Mouse (Mus musculus): ENCODE measurements around the gene Actn1. TPM values are rescaled to one million over a fixed set of nuclear protein-coding genes. Genes with fewer than 3 reads are reported as not detected.
"Not testable (repeated sequence)": the region's sequence is repeated elsewhere in the genome, so short reads cannot be mapped to it uniquely, and the experiment has no call there.

The Actn1 gene
- polyA plus RNA-seq, 1 experiment: 408 TPM

DNA sequence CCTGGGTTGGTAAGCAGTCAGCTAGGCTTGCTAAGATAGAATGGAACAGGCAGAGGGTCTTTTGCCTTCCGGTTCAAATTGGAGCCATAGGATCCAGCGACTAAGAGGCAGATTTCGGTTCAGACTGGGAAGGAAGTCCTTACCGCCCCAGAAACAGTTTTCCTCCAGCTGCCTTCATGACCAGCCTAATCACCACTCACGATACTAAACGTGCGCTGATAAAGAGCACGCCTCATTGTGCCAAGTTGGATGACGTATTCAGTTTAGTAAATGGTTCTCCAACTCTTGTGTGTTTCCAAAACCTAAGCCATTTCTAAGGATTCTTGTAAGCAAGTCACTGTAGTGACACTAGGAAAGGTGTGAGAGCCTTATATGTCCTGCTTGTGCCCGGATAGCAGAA lies 18.7 kb upstream of the Actn1 start:
- H3K4me1 ChIP-seq: peaks cover 43% of the 10 kb centered on the region
- peaks cover 54% of the 10 kb centered on the region for H3K27me3 ChIP-seq (replicated peaks)
- TF ChIP-seq GATA1 (IDR thresholded peaks at IDR 0.05; ENCODE audit: borderline replicate concordance, low read length) (no peak), FLI1 (IDR thresholded peaks at IDR 0.05; ENCODE audit: low read length) (no peak)
- H3K4me3 ChIP-seq (replicated peaks): no peak overlapping the region
- H3K9me3 ChIP-seq: no peaks in the 10 kb centered on the region
- H3K36me3 ChIP-seq (replicated peaks; ENCODE audit: low read length): no peaks in the 10 kb centered on the region

DNA sequence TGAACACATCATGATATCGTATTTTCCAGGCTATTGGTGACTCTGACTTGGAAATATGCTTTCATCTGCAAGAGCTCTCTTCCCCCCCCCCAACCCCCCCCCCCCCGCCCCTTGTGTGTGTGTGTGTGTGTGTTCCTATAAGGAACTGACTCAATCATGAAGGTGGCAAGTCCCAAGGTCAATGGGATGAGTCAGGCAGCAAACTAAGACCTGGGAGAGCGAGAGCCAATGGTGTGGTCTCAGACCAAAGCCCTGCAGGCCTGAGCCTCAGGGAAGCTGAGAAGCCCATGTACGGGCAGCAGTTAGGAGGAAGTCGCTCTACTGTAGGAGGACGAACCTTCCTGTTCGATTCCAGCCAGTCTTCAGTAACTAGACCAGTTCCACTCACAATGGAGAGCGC lies 17.3 kb upstream of the Actn1 start:
- Histone ChIP-seq H3K4me3 (replicated peaks) (no peak overlapping the region), H3K4me1 (peaks cover 45% of the 10 kb centered on the region), H3K27me3 (replicated peaks) (peaks cover 43% of the 10 kb centered on the region), H3K9me3 (no peaks in the 10 kb centered on the region), H3K36me3 (replicated peaks; ENCODE audit: low read length) (no peaks in the 10 kb centered on the region)
- TF ChIP-seq GATA1 (IDR thresholded peaks at IDR 0.05; ENCODE audit: borderline replicate concordance, low read length) (no peak), FLI1 (IDR thresholded peaks at IDR 0.05; ENCODE audit: low read length) (no peak)

DNA sequence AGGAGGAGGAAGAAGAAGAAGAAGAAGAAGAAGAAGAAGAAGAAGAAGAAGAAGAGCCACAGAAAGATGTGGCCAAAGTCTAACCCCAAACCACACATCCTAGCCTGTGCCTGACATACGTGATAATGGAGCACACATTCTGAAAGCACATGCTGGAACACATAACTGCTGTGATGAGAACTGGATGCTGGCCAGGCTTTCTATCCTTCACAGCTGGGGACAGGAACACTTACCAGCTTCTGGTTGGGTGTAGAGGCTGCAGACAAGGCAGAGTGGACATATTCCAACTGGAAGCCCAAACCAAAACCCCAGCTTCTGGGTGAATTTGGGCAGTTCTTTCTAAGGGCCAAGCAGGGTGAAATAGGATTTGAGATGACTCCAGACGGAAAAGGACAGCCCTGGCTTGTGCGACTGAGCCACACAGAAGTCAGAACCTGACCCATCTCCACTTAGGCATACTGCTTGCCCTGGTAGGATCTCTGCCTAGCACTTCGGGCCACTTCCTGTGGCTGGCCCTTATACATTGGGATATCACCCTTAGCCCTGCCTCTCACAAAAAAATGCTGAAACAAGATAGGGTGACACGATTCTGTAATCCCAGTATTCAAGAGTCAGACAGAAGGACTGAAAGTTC lies 15.1 kb upstream of the Actn1 start:
- peaks cover 32% of the 10 kb centered on the region for H3K27me3 ChIP-seq (replicated peaks)
- H3K4me3 ChIP-seq (replicated peaks): no peak overlapping the region
- no peak for TF ChIP-seq GATA1 (IDR thresholded peaks at IDR 0.05; ENCODE audit: borderline replicate concordance, low read length)
- no peak for TF ChIP-seq FLI1 (IDR thresholded peaks at IDR 0.05; ENCODE audit: low read length)
- no peaks in the 10 kb centered on the region for H3K9me3 ChIP-seq
- H3K36me3 ChIP-seq (replicated peaks; ENCODE audit: low read length): no peaks in the 10 kb centered on the region
- H3K4me1 ChIP-seq: peaks cover 59% of the 10 kb centered on the region

DNA sequence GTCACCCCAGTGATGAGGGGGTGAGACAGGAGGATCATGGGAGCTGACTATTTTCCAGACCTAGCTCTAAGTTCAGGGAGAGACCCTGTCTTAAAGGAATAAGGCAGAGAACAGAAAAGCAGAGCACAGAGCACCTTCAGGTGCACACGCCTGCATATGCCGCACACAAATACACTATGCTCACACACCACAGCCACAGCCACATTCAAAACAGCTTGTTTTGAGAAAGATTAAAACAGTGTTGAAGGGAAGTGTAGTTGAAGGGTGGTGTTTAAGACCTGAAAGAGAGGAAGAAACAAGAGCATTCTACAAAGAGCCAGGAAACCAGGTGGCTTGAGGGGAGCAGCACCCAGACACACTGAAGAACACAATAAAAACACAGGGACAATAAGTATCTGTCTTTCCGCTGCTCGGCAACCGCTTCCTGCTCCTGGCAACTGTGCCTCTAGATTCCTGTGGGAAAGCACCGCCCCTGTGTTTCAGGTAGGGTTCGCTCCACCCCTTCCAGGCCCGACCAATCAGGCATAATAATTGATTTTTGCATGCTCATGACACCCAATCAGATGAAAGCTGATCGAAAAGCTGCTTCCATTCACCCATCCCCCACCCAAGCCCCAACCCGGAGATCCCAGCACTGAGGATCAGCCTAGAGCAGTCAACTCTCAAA lies 13.0 kb upstream of the Actn1 start:
- no peak for TF ChIP-seq FLI1 (IDR thresholded peaks at IDR 0.05; ENCODE audit: low read length)
- TF ChIP-seq GATA1 (IDR thresholded peaks at IDR 0.05; ENCODE audit: borderline replicate concordance, low read length): no peak
- H3K9me3 ChIP-seq: peaks cover 2% of the 10 kb centered on the region; the same call in 1 of the 2 replicates
- H3K27me3 ChIP-seq (replicated peaks): peaks cover 24% of the 10 kb centered on the region
- H3K36me3 ChIP-seq (replicated peaks; ENCODE audit: low read length): no peaks in the 10 kb centered on the region
- no peak overlapping the region for H3K4me3 ChIP-seq (replicated peaks)
- H3K4me1 ChIP-seq: peaks cover 67% of the 10 kb centered on the region

DNA sequence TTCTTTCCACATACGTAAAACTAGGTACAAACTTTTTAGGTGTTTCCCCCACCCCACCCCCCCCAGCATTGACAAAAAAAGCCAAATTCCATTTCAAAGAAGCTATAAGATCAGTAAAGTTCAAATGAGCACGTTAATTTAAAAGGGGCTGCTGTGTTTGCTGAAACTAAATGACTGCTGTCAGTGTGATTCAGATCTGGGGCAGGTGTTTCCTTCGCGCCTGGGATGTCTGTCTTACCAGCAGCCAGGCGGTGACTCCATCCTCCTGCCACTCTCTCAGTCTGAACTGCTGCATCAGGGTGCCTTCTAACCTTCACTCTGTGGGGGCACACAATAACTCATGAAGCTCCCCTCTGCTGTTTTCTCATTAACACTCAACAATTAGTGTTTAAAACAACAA lies 11.6 kb upstream of the Actn1 start:
- no peak for TF ChIP-seq GATA1 (IDR thresholded peaks at IDR 0.05; ENCODE audit: borderline replicate concordance, low read length)
- peaks cover 2% of the 10 kb centered on the region; the same call in 1 of the 2 replicates for H3K9me3 ChIP-seq
- no peak overlapping the region for H3K4me3 ChIP-seq (replicated peaks)
- peaks cover 70% of the 10 kb centered on the region for H3K4me1 ChIP-seq
- H3K27me3 ChIP-seq (replicated peaks): peaks cover 24% of the 10 kb centered on the region
- H3K36me3 ChIP-seq (replicated peaks; ENCODE audit: low read length): no peaks in the 10 kb centered on the region

DNA sequence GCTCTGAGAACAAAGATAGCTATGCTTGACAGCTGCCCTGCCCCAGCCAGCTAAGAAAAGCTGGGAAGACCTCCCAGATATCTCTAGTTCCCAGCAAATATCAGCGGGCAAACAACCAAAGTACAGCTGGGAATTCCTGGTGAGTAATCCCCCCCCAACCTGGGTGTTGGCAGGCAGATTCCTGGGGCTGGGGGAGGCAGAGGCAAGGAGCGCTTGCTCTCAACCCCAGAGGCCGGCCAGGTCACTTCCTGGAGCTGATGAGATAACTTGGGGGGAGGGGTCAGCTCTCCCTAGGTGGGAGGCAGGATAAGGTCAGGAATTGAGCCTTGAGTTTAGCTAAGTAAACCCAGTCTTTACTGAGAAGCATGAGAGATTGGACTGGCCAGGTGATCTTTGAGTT lies 10.8 kb upstream of the Actn1 start:
- TF ChIP-seq FLI1 (IDR thresholded peaks at IDR 0.05; ENCODE audit: low read length) (no peak), GATA1 (IDR thresholded peaks at IDR 0.05; ENCODE audit: borderline replicate concordance, low read length) (no peak)
- H3K4me3 ChIP-seq (replicated peaks): no peak overlapping the region
- no peaks in the 10 kb centered on the region for H3K36me3 ChIP-seq (replicated peaks; ENCODE audit: low read length)
- peaks cover 64% of the 10 kb centered on the region for H3K4me1 ChIP-seq
- peaks cover 19% of the 10 kb centered on the region for H3K27me3 ChIP-seq (replicated peaks)
- H3K9me3 ChIP-seq: peaks cover 2% of the 10 kb centered on the region; the same call in 1 of the 2 replicates

DNA sequence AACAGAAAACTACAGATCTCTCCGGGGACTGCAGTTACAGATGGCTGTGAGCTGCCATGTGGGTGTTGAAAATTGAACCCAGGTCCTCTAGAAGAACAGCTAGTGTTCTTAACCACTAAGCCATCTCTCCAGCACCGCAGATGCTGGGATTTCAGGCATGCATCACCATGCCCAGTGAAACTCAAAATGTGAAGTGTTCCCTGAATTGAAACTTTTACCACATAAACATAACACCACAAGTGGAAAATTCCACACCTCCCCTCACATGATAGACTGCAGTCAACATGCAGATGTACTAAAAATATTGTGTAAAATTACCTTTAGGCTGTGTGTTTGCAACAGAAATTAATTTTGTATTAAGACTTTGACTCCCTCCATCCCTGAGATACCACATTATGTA lies 9.1 kb upstream of the Actn1 start:
- H3K36me3 ChIP-seq (replicated peaks; ENCODE audit: low read length): no peaks in the 10 kb centered on the region
- no peak for TF ChIP-seq GATA1 (IDR thresholded peaks at IDR 0.05; ENCODE audit: borderline replicate concordance, low read length)
- TF ChIP-seq FLI1 (IDR thresholded peaks at IDR 0.05; ENCODE audit: low read length): no peak
- H3K27me3 ChIP-seq (replicated peaks): peaks cover 14% of the 10 kb centered on the region
- H3K9me3 ChIP-seq: peaks cover 2% of the 10 kb centered on the region; the same call in 1 of the 2 replicates
- peaks cover 48% of the 10 kb centered on the region for H3K4me1 ChIP-seq
- no peak overlapping the region for H3K4me3 ChIP-seq (replicated peaks)

DNA sequence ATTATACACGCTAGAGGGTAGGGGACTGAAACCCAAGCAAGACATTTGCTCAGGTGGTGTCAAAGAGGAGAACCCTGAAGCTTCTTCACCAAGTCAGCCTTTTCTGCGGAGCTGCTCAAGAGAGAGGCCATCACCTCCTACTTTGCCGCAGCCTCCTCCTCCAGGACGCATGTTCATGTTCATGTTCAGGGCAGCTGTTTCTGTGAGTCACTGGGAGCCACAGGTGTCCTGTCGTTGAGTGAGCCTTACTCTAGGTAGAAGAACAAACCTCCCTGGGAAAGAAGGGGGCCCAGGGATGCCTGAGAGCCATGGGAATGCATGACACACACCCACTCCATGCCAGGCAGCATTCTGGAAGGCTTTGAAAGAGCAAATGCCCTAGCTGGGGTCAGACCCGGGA lies 7.8 kb upstream of the Actn1 start:
- Histone ChIP-seq H3K9me3 (peaks cover 2% of the 10 kb centered on the region; the same call in 1 of the 2 replicates), H3K27me3 (replicated peaks) (peaks cover 11% of the 10 kb centered on the region), H3K4me1 (peaks cover 39% of the 10 kb centered on the region), H3K36me3 (replicated peaks; ENCODE audit: low read length) (no peaks in the 10 kb centered on the region), H3K4me3 (replicated peaks) (no peak overlapping the region)
- no peak for TF ChIP-seq FLI1 (IDR thresholded peaks at IDR 0.05; ENCODE audit: low read length)
- no peak for TF ChIP-seq GATA1 (IDR thresholded peaks at IDR 0.05; ENCODE audit: borderline replicate concordance, low read length)

DNA sequence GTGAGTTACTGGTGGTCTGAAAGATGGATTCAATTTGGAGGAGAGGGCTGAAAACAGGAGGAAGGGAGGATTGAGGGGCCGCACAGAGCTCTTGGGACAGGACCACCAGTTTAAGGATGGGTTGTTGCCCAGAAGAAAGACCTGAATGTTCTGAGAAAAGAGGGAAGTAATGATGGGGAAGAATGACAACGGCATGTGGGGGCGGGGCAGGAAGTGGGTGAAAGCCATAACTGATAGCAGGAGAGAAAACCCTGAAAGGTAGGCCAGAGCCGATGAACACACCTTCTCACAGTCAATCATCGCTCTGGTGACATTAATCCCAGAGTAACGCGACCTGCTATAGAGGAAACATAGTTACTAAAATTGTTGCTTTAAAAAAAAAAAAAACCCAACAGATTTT lies 4.2 kb upstream of the Actn1 start:
- H3K36me3 ChIP-seq (replicated peaks; ENCODE audit: low read length); H3K4me3 ChIP-seq (replicated peaks); H3K9me3 ChIP-seq: not testable (repeated sequence)
- Histone ChIP-seq H3K4me1 (peaks cover 17% of the 10 kb centered on the region), H3K27me3 (replicated peaks) (peaks cover 35% of the 10 kb centered on the region)

DNA sequence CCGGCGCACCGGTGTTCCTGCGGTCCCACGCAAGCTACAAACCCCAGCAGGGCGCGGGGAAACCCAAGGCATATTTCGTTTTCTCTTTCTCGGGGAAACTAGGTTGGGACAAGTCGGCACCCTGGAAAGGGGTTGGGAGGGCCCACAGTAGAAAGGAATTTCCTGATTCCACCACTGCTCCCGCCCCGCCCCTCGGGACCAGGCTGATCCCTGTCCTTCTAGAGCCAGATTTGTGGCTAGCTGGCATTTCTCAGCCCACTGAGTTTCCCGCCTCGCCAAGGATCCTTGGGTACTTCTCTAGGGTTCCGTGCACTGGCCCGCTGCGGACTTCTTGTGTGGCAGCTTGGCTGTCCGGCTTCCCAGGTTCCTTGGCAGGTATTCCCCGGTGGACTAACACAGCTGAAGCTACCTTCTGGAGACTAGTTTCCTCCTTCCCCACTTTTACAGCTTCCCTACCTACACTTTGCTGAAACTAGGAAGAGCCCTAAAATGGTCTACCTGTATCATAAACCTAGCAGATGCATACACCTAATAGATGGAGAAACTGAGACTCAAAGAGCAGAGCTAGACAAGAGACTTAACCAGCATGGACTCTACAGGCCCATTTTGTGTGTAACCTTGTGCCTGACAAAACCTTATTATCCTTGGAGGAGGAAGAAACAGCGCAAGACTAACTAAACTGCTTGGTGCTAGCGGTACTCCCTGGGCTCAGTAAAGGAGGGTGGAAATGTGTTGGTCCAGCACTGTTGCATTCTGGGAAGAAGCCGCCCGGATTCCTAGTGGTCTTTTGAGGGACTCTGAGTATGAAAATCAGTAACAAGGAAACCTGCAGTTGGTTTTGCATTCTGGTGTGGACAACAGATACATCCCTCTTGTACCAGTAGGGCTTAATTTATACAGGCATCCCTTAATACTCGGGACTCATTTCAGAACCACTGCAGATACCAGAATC lies 849 bp upstream of the Actn1 start:
- no peak for TF ChIP-seq GATA1 (IDR thresholded peaks at IDR 0.05; ENCODE audit: borderline replicate concordance, low read length)
- TF ChIP-seq FLI1 (IDR thresholded peaks at IDR 0.05; ENCODE audit: low read length): no peak
- H3K36me3 ChIP-seq (replicated peaks; ENCODE audit: low read length): peaks cover 12% of the 10 kb centered on the region
- H3K27me3 ChIP-seq (replicated peaks): peaks cover 28% of the 10 kb centered on the region
- peak overlapping the region; percentile 99 for H3K4me3 ChIP-seq (replicated peaks)
- no peaks in the 10 kb centered on the region for H3K9me3 ChIP-seq
- H3K4me1 ChIP-seq: peaks cover 41% of the 10 kb centered on the region
